Mouse (Mus musculus): ENCODE measurements around the gene Lcn2.

Lcn2 gene

GRCm38 (mm10) chr2:32387706-32388490 lies at the start of gene Lcn2:
Gene Lcn2 (minus strand): TSS chr2:32388252.
- no peak for DNase-seq

GRCm38 (mm10) chr2:32437612-32438166 lies 49.6 kb upstream of the Lcn2 start:
- no peak for DNase-seq

- no peak for DNase-seq
These were observed 48.8 kb upstream of the Lcn2 start for GRCm38 (mm10) chr2:32436686-32437372.

GRCm38 (mm10) chr2:32430701-32431676 lies 42.9 kb upstream of the Lcn2 start:
- no peak for DNase-seq

GRCm38 (mm10) chr2:32429215-32429891 lies 41.3 kb upstream of the Lcn2 start:
- DNase-seq = no peak

- no peak for DNase-seq
These were observed 40.2 kb upstream of the Lcn2 start for GRCm38 (mm10) chr2:32428262-32428722.

- no peak for DNase-seq
These were observed 39.7 kb upstream of the Lcn2 start for GRCm38 (mm10) chr2:32427720-32428119.

- DNase-seq = no peak
These were observed 38.1 kb upstream of the Lcn2 start for GRCm38 (mm10) chr2:32426141-32426540.

GRCm38 (mm10) chr2:32425568-32425967 lies 37.5 kb upstream of the Lcn2 start:
- no peak for DNase-seq

GRCm38 (mm10) chr2:32424796-32425195 lies 36.7 kb upstream of the Lcn2 start:
- DNase-seq = no peak

GRCm38 (mm10) chr2:32423481-32424331 lies 35.7 kb upstream of the Lcn2 start:
- DNase-seq = no peak

- DNase-seq = no peak
These were observed 33.8 kb upstream of the Lcn2 start for GRCm38 (mm10) chr2:32421851-32422251.

GRCm38 (mm10) chr2:32420647-32421046 lies 32.6 kb upstream of the Lcn2 start:
- no peak for DNase-seq

- no peak for DNase-seq
These were observed 32.1 kb upstream of the Lcn2 start for GRCm38 (mm10) chr2:32420066-32420608.

- DNase-seq = no peak
These were observed 31.3 kb upstream of the Lcn2 start for GRCm38 (mm10) chr2:32419359-32419758.

GRCm38 (mm10) chr2:32418430-32419151 lies 30.5 kb upstream of the Lcn2 start:
- DNase-seq = no peak

GRCm38 (mm10) chr2:32417486-32417885 lies 29.4 kb upstream of the Lcn2 start:
- no peak for DNase-seq

GRCm38 (mm10) chr2:32416556-32416955 lies 28.5 kb upstream of the Lcn2 start:
- DNase-seq = no peak

GRCm38 (mm10) chr2:32415801-32416200 lies 27.7 kb upstream of the Lcn2 start:
- DNase-seq = no peak

GRCm38 (mm10) chr2:32413936-32414335 lies 25.9 kb upstream of the Lcn2 start:
- DNase-seq = no peak
